Mouse (Mus musculus) small intestine, adult 2 months (tissue): ENCODE data around the gene Cnr2.
A peak's percentile ranks its signal among the peaks of the same experiment; 100 is the strongest.

Experiments
- CTCF ChIP-seq: fragments of 200-500 bp; IDR thresholded peaks from 2 replicates; pipeline ENCODE4 v1.5.1; 2012; ENCODE audit warnings: low read depth, mild to moderate bottlenecking, control low read depth, inconsistent platforms, low read length, moderate library complexity, mixed read lengths; ENCODE audit not compliant: insufficient replicate concordance, insufficient read length; ENCODE audit errors: extremely low read depth
- POLR2A ChIP-seq: fragments of 200-500 bp; IDR thresholded peaks from 2 replicates; pipeline ENCODE4 v1.6.1; 2012; ENCODE audit warnings: low read depth, mild to moderate bottlenecking, control low read depth, inconsistent platforms, low read length, moderate library complexity

DNA sequence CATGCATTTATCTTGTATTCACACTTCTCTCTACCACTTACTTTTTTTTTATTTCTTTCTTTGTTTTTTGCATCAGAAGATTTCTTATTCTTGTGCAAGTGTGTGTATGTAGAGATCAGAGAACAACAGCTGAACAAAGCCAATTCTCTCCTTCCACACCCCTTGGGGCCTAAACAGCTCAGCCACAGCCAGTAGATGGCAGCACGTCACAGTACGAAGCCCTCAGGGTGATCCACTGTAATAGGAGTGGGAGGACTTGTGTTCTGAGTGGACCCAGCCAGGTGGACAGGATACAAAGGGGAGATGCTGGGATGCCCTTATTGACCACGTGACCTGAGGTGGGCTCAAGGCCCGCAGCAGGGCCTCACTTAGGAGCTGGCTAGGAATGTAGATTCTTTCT, 5.3 kb upstream of the Cnr2 start:
- TF ChIP-seq POLR2A, result no peak
- TF ChIP-seq CTCF, result peak; percentile 85; the same call in 1 of the 2 replicates
